Mouse (Mus musculus): ENCODE measurements around the gene Ppp2r5c. TPM values are rescaled to one million over a fixed set of nuclear protein-coding genes. Genes with fewer than 3 reads are reported as not detected.

Gene Ppp2r5c
- polyA plus RNA-seq, 1 experiment from 2014 or later = 102 TPM

DNA sequence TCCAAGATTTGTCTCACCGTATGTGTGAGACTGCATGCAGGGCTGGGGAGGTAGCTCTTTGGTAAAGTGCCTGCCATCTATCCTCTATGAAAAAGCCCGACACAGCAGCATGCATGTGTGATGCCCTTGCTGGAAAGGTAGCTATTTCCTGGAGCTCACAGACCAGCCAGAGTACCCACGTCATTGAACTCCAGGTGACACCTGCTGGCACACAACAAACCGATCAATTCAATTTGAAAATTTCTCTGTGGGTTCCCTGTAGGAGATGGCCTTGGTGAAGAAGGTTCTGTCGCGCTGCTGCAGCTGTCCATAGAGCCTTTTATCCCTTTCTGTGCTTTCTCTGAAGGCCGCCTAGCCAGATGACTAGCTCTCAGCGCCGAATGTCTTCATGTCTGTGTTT is 92.9 kb downstream of the Ppp2r5c start:
- no peaks in the 10 kb centered on the region for H3K9me3 ChIP-seq (ENCODE audit: low read length)
- no peaks in the 10 kb centered on the region for H3K27me3 ChIP-seq (replicated peaks; ENCODE audit: insufficient read depth, low read length)
- H3K9ac ChIP-seq (replicated peaks; ENCODE audit: low read depth) = no peak overlapping the region
- H3K27ac ChIP-seq (ENCODE audit: low read length) = no peak overlapping the region
- no peak overlapping the region for H3K4me2 ChIP-seq (replicated peaks; ENCODE audit: low read depth, low read length)
- 90% methylated on average over 9 of the region's 9 CpGs for WGBS
- no peaks in the 10 kb centered on the region for H3K4me1 ChIP-seq (ENCODE audit: insufficient read depth, low read depth, low read length)
- DNase-seq (ENCODE audit: low spot score) = no peak
- H3K36me3 ChIP-seq (ENCODE audit: insufficient read depth, low read length) = no peaks in the 10 kb centered on the region
- no peak for TF ChIP-seq CTCF (IDR thresholded peaks at IDR 0.05)
- TF ChIP-seq EP300 (IDR thresholded peaks at IDR 0.05) = no peak
- ATAC-seq = no peak
- no peak overlapping the region for H3K4me3 ChIP-seq (ENCODE audit: low read depth, low read length)

DNA sequence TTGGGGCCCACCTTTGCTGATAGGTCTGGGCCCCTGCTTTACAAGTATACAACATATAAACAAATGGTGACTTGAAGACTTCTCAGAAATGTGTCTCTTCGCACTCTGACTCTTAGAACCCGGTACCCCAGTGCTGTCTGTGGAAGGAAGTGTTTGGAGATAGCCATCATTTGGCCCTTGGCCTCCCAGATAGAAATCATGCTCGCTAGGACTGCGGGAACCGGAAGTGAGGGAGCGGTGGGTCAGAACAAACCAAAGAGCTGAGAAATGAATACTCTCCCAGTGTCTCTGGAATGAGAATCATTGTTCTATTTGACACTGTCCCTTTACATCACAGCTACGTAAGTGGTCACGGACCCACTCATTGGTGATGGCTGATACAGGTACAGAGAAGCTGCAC is 93.4 kb downstream of the Ppp2r5c start:
- DNase-seq (ENCODE audit: low spot score) (no peak), ATAC-seq (no peak)
- TF ChIP-seq EP300 (IDR thresholded peaks at IDR 0.05) (no peak), CTCF (IDR thresholded peaks at IDR 0.05) (no peak)
- Histone ChIP-seq H3K9ac (replicated peaks; ENCODE audit: low read depth) (no peak overlapping the region), H3K4me2 (replicated peaks; ENCODE audit: low read depth, low read length) (no peak overlapping the region), H3K4me1 (ENCODE audit: insufficient read depth, low read depth, low read length) (no peaks in the 10 kb centered on the region), H3K27ac (ENCODE audit: low read length) (no peak overlapping the region), H3K36me3 (ENCODE audit: insufficient read depth, low read length) (no peaks in the 10 kb centered on the region), H3K9me3 (ENCODE audit: low read length) (no peaks in the 10 kb centered on the region), H3K27me3 (replicated peaks; ENCODE audit: insufficient read depth, low read length) (no peaks in the 10 kb centered on the region), H3K4me3 (ENCODE audit: low read depth, low read length) (no peak overlapping the region)
- WGBS = 77% methylated on average over 8 of the region's 8 CpGs

DNA sequence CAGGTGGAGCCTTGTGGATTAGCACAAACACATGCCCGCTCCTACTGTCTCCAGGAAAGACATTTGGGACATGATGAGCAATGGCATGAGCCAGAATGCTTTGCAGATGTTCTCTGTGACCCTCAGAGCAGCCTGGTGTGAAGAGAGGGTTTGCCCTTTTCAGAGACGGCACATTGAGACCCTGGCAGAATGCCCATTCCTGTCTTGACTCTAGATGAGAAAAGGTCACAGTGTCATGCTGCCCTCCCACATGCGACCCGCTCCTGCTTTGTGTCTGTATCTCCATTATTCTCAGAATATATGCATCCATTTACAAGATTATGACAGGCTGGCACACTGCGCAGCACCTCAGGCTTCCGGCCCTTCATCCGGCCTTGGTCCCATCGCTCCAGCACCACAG is 94.1 kb downstream of the Ppp2r5c start:
- Histone ChIP-seq H3K27ac (ENCODE audit: low read length) (no peak overlapping the region), H3K9ac (replicated peaks; ENCODE audit: low read depth) (no peak overlapping the region), H3K9me3 (ENCODE audit: low read length) (no peaks in the 10 kb centered on the region), H3K4me3 (ENCODE audit: low read depth, low read length) (no peak overlapping the region), H3K27me3 (replicated peaks; ENCODE audit: insufficient read depth, low read length) (no peaks in the 10 kb centered on the region), H3K36me3 (ENCODE audit: insufficient read depth, low read length) (peaks cover 2% of the 10 kb centered on the region; the same call in 1 of the 2 replicates), H3K4me2 (replicated peaks; ENCODE audit: low read depth, low read length) (no peak overlapping the region), H3K4me1 (ENCODE audit: insufficient read depth, low read depth, low read length) (no peaks in the 10 kb centered on the region)
- no peak for TF ChIP-seq CTCF (IDR thresholded peaks at IDR 0.05)
- ATAC-seq = no peak
- 77% methylated on average over 8 of the region's 8 CpGs for WGBS
- DNase-seq (ENCODE audit: low spot score) = no peak

DNA sequence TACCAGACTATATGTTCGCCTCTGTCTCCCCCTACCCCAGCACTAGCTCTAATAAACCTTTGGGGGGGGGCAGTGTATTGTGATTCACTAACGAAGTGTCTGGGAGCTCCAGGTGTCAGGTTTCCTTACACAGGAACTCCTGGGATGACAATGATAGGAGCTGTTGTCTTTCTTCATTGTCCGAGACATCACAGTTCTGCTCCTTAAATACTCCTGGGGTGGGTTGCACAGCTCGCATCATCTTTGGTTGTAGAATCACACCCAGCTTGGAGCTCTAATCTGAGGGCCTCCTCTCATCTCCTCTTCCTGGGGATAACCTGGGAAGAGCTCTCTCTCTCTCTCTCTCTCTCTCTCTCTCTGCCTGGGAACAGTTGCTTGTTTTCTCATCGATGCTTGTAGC is 94.6 kb downstream of the Ppp2r5c start:
- Histone ChIP-seq H3K36me3 (ENCODE audit: insufficient read depth, low read length) (peaks cover 7% of the 10 kb centered on the region; the same call in 1 of the 2 replicates), H3K27ac (ENCODE audit: low read length) (no peak overlapping the region), H3K9me3 (ENCODE audit: low read length) (no peaks in the 10 kb centered on the region), H3K27me3 (replicated peaks; ENCODE audit: insufficient read depth, low read length) (no peaks in the 10 kb centered on the region), H3K9ac (replicated peaks; ENCODE audit: low read depth) (no peak overlapping the region), H3K4me3 (ENCODE audit: low read depth, low read length) (no peak overlapping the region), H3K4me2 (replicated peaks; ENCODE audit: low read depth, low read length) (no peak overlapping the region), H3K4me1 (ENCODE audit: insufficient read depth, low read depth, low read length) (no peaks in the 10 kb centered on the region)
- 89% methylated on average over 5 of the region's 5 CpGs for WGBS
- no peak for TF ChIP-seq CTCF (IDR thresholded peaks at IDR 0.05)
- TF ChIP-seq EP300 (IDR thresholded peaks at IDR 0.05) = no peak
- ATAC-seq = no peak
- DNase-seq (ENCODE audit: low spot score) = no peak

DNA sequence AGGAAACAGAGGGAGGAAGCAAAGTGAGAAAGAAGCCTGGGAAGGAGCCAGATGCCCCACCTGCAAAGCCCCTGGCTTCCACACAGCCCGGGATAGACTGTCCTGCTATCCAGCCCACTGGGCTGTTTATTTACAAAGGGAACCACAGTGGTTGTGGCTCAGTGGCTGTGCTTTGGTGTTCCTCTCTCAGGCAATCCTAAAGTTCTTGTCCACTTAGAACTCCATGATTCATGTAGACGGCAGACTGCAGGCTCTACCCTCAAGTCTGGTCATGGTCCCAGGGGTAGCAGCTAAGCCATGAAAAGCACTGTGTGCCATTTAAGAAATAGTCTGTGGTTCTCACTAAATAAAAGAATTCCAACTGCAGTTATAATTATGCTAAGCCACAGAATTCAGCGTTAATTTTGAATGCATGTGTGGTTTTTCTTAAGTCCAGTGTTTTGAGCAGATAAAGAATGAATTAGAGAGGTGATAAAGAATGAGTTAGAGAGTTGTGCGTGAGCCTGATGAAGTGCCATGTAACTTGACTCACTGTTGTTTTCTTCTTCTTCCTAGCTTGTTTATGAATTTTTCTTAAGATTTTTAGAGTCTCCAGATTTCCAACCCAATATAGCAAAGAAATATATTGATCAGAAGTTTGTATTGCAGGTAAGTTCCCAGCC is 98.3 kb downstream of the Ppp2r5c start:
- ATAC-seq = no peak
- TF ChIP-seq CTCF (IDR thresholded peaks at IDR 0.05) (no peak), EP300 (IDR thresholded peaks at IDR 0.05) (no peak)
- WGBS = 75% methylated on average over 4 of the region's 4 CpGs
- Histone ChIP-seq H3K9me3 (ENCODE audit: low read length) (no peaks in the 10 kb centered on the region), H3K36me3 (ENCODE audit: insufficient read depth, low read length) (peaks cover 22% of the 10 kb centered on the region; the same call in 1 of the 2 replicates), H3K9ac (replicated peaks; ENCODE audit: low read depth) (no peak overlapping the region), H3K4me3 (ENCODE audit: low read depth, low read length) (no peak overlapping the region), H3K4me1 (ENCODE audit: insufficient read depth, low read depth, low read length) (no peaks in the 10 kb centered on the region), H3K27ac (ENCODE audit: low read length) (no peak overlapping the region), H3K4me2 (replicated peaks; ENCODE audit: low read depth, low read length) (no peak overlapping the region), H3K27me3 (replicated peaks; ENCODE audit: insufficient read depth, low read length) (no peaks in the 10 kb centered on the region)
- no peak for DNase-seq (ENCODE audit: low spot score)

DNA sequence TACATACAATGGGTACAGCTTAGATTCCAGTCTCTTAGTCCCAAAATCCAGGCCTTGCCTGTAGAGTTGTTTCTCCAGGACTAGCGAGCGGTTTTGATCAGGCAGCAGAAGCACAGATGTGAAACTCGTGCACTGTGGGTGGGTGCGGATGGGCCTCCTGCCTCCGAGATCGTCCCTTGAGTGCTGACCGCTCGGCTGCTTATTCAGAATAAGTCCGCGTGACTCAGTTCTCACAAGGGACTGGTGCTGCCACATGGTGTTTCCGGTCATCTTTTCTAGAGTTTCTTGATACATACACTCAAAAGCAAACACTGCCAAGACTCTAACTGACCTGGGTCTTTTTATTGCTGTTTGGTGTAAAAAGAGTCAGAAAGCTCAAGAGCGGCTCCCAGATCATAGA is 100.7 kb downstream of the Ppp2r5c start:
- H3K9me3 ChIP-seq (ENCODE audit: low read length) = no peaks in the 10 kb centered on the region
- H3K4me2 ChIP-seq (replicated peaks; ENCODE audit: low read depth, low read length) = no peak overlapping the region
- DNase-seq (ENCODE audit: low spot score) = no peak
- 93% methylated on average over 12 of the region's 12 CpGs for WGBS
- H3K36me3 ChIP-seq (ENCODE audit: insufficient read depth, low read length) = peaks cover 26% of the 10 kb centered on the region; the same call in 1 of the 2 replicates
- TF ChIP-seq EP300 (IDR thresholded peaks at IDR 0.05) = no peak
- no peak for TF ChIP-seq CTCF (IDR thresholded peaks at IDR 0.05)
- no peak overlapping the region for H3K4me3 ChIP-seq (ENCODE audit: low read depth, low read length)
- no peak for ATAC-seq
- no peak overlapping the region for H3K27ac ChIP-seq (ENCODE audit: low read length)
- no peak overlapping the region for H3K9ac ChIP-seq (replicated peaks; ENCODE audit: low read depth)
- no peaks in the 10 kb centered on the region for H3K4me1 ChIP-seq (ENCODE audit: insufficient read depth, low read depth, low read length)
- no peaks in the 10 kb centered on the region for H3K27me3 ChIP-seq (replicated peaks; ENCODE audit: insufficient read depth, low read length)
